16 mouse cellular contexts compared by ENCODE assay signal in the genomic region with DNA sequence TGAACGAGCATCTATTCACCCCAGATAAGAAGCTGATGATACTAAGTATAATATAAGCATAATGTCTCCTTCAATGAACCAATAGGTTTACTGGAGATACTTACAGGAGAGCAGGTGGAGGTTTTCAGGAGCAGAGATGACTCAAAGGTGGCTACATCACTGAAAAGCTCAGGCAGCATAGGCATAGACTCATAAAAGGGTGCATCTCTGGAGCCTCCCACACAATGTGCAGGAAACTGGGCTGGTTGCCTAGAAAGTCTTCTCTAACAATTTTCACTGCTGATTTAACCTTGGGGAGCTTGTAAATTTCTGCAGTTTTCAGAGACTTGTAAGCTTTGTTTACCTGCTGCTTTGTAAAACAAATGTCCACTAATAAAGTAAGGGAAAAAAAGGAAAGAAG.
DNase-seq lines count a peak whose midpoint lies in the region; ATAC-seq lines count a peak whose summit lies in the region.
"Had no signal": no experiment of that assay in that cellular context is flagged by ENCODE, and none has a peak within 500 bp of the region (broad histone marks: within the 10 kb centered on the region; RNA-seq: fewer than 3 reads in every experiment).

No protein-coding gene starts in this region.

- ATAC-seq in granulocyte monocyte progenitor cell, adult 5-6 weeks (replicated peaks; ENCODE audit: poor library complexity, severe bottlenecking), result no peak
- no peak for ATAC-seq in erythroid progenitor cell, adult 5-6 weeks (replicated peaks; ENCODE audit: low FRiP score, poor library complexity, severe bottlenecking)
- ATAC-seq: forebrain, embryonic 14.5 days; Patski had no signal

- intact Hi-C loops in left cerebral cortex, postnatal 14 days (cut with DNase I), result no loop called here

- DNase-seq in right cerebral cortex, adult 18-20 months, result peak; percentile 77
- no peak for DNase-seq in right cerebral cortex, postnatal 4 days
- peak; percentile 45 to 56 for DNase-seq in layer of hippocampus, adult 8-10 months (ENCODE audit: low spot score in 2 of 2)
- DNase-seq in left cerebral cortex, postnatal 14 days (ENCODE audit: low spot score in 2 of 2), result peak; percentile 45 to 66
- DNase-seq in telencephalon, adult 2 months (ENCODE audit: low read depth, low spot score), result peak; percentile 82
- DNase-seq: adrenal gland, adult 8-10 months; cerebellum, adult 9-11 months; gastrocnemius, adult 2 months; heart, adult 18-20 months; kidney, adult 9 months; kidney, postnatal 4 days; thymus, postnatal 36 days had no signal
